Mouse (Mus musculus) lung, embryonic 15.5 days (tissue): ENCODE results near the gene Osbpl2. TPM values are rescaled to one million over a fixed set of nuclear protein-coding genes. Genes with fewer than 3 reads are reported as not detected.

Source experiments
- ATAC-seq: fragments of 200-750 bp; cut with Nextera tagmentation; 2 replicates; pipeline ENCODE4 v1.8.0; 2017; ENCODE audit warnings: moderate number of reproducible peaks, borderline replicate concordance; ENCODE audit not compliant: low FRiP score, low TSS enrichment; ENCODE audit errors: extremely low read depth
- H3K27ac ChIP-seq: fragments of 300-500 bp; sonication (generic); 2 replicates; pipeline ENCODE4 v1.5.1; 2015; ENCODE audit warnings: moderate library complexity, mild to moderate bottlenecking, inconsistent platforms
- H3K27me3 ChIP-seq: fragments of 300-500 bp; sonication (generic); 2 replicates; pipeline ENCODE4 v1.6.1; 2015; ENCODE audit warnings: inconsistent platforms
- H3K36me3 ChIP-seq: fragments of 300-500 bp; sonication (generic); 2 replicates; pipeline ENCODE4 v1.6.1; 2015; ENCODE audit warnings: inconsistent platforms
- H3K4me1 ChIP-seq: fragments of 300-500 bp; sonication (generic); 2 replicates; pipeline ENCODE4 v1.6.1; 2015; ENCODE audit warnings: inconsistent platforms
- H3K4me2 ChIP-seq: fragments of 300-500 bp; sonication (generic); 2 replicates; pipeline ENCODE4 v1.6.1; 2015; ENCODE audit warnings: inconsistent platforms, mild to moderate bottlenecking, moderate library complexity
- H3K4me3 ChIP-seq: fragments of 300-500 bp; sonication (generic); 2 replicates; pipeline ENCODE4 v1.5.1; 2015; ENCODE audit warnings: mild to moderate bottlenecking, inconsistent platforms
- H3K9ac ChIP-seq: fragments of 300-500 bp; sonication (generic); 2 replicates; pipeline ENCODE4 v1.6.1; 2015; ENCODE audit warnings: inconsistent platforms
- H3K9me3 ChIP-seq: fragments of 300-500 bp; sonication (generic); 2 replicates; pipeline ENCODE4 v1.6.1; 2016; ENCODE audit warnings: inconsistent platforms
- WGBS: fragments of 180-500 bp; shearing (Covaris S2); methylation state at CpG from one replicate; pipeline ENCODE4 v1.1.7; 2015; 5-methylcytosine and 5-hydroxymethylcytosine counted together
- polyA plus RNA-seq: library from polyadenylated mRNA; unstranded; fragments of >200 nt; fragmentation: Nextera tagmentation; extraction: Ambion mirVana; gene quantifications from 2 replicates; pipeline ENCODE4 v1.2.1, GENCODE M21; 2015

The Osbpl2 gene
- polyA plus RNA-seq, 1 experiment from 2014 or later = 32.5 TPM

GRCm38 (mm10) chr2:180126195-180126594, 7.1 kb downstream of the Osbpl2 start:
- Histone ChIP-seq H3K9me3 (no peaks in the 10 kb centered on the region), H3K27ac (no peak overlapping the region), H3K27me3 (no peaks in the 10 kb centered on the region), H3K9ac (no peak overlapping the region), H3K4me3 (no peak overlapping the region), H3K36me3 (0 out of 2 replicates have a peak, but pooled peaks cover 3% of the 10 kb centered on the region), H3K4me1 (peaks cover 14% of the 10 kb centered on the region), H3K4me2 (no peak overlapping the region)
- no peak; the same call in 1 of the 2 replicates for ATAC-seq
- 12% methylated on average over 4 of the region's 4 CpGs for WGBS

GRCm38 (mm10) chr2:180127675-180128074, 8.6 kb downstream of the Osbpl2 start:
- 46% methylated on average over 1 of the region's 1 CpGs for WGBS
- H3K4me1 ChIP-seq = peaks cover 14% of the 10 kb centered on the region
- no peak overlapping the region for H3K4me2 ChIP-seq
- H3K27ac ChIP-seq = no peak overlapping the region
- no peak overlapping the region for H3K9ac ChIP-seq
- 0 out of 2 replicates have a peak, but pooled peaks cover 3% of the 10 kb centered on the region for H3K36me3 ChIP-seq
- ATAC-seq = no peak
- H3K4me3 ChIP-seq = no peak overlapping the region
- no peaks in the 10 kb centered on the region for H3K9me3 ChIP-seq
- H3K27me3 ChIP-seq = no peaks in the 10 kb centered on the region

- 87% methylated on average over 4 of the region's 4 CpGs for WGBS
- Histone ChIP-seq H3K9ac (no peak overlapping the region), H3K36me3 (no peaks in the 10 kb centered on the region), H3K4me1 (no peaks in the 10 kb centered on the region), H3K27me3 (no peaks in the 10 kb centered on the region), H3K27ac (no peak overlapping the region), H3K4me3 (no peak overlapping the region), H3K9me3 (no peaks in the 10 kb centered on the region), H3K4me2 (no peak overlapping the region)
- ATAC-seq = no peak
Observed at GRCm38 (mm10) chr2:180133231-180133630, 14.1 kb downstream of the Osbpl2 start.

GRCm38 (mm10) chr2:180133911-180134310, 14.8 kb downstream of the Osbpl2 start:
- no peak overlapping the region for H3K27ac ChIP-seq
- 80% methylated on average over 3 of the region's 3 CpGs for WGBS
- no peaks in the 10 kb centered on the region for H3K27me3 ChIP-seq
- no peaks in the 10 kb centered on the region for H3K4me1 ChIP-seq
- ATAC-seq = no peak
- H3K9ac ChIP-seq = no peak overlapping the region
- no peak overlapping the region for H3K4me2 ChIP-seq
- no peak overlapping the region for H3K4me3 ChIP-seq
- 0 out of 2 replicates have a peak, but pooled peaks cover 4% of the 10 kb centered on the region for H3K36me3 ChIP-seq
- no peaks in the 10 kb centered on the region for H3K9me3 ChIP-seq

- no peak for ATAC-seq
Observed at GRCm38 (mm10) chr2:180135414-180135813, 16.3 kb downstream of the Osbpl2 start.

GRCm38 (mm10) chr2:180146091-180146490, 27.0 kb downstream of the Osbpl2 start:
- 79% methylated on average over 2 of the region's 2 CpGs for WGBS
- Histone ChIP-seq H3K4me2 (no peak overlapping the region), H3K4me3 (no peak overlapping the region), H3K27me3 (no peaks in the 10 kb centered on the region), H3K36me3 (peaks cover 50% of the 10 kb centered on the region), H3K9me3 (no peaks in the 10 kb centered on the region), H3K27ac (no peak overlapping the region), H3K4me1 (no peaks in the 10 kb centered on the region), H3K9ac (no peak overlapping the region)
- no peak for ATAC-seq

More at GRCm38 (mm10) chr2:180135414-180135813, 16.3 kb downstream of the Osbpl2 start:
- H3K9ac ChIP-seq = no peak overlapping the region
- no peak overlapping the region for H3K4me2 ChIP-seq
- WGBS = 65% methylated on average over 5 of the region's 5 CpGs
- H3K27ac ChIP-seq = no peak overlapping the region
- H3K27me3 ChIP-seq = no peaks in the 10 kb centered on the region
- no peaks in the 10 kb centered on the region for H3K4me1 ChIP-seq
- no peaks in the 10 kb centered on the region for H3K9me3 ChIP-seq
- H3K36me3 ChIP-seq = 0 out of 2 replicates have a peak, but pooled peaks cover 6% of the 10 kb centered on the region
- H3K4me3 ChIP-seq = no peak overlapping the region

- ATAC-seq = no peak
- no peak overlapping the region for H3K4me2 ChIP-seq
- no peak overlapping the region for H3K27ac ChIP-seq
- no peak overlapping the region for H3K4me3 ChIP-seq
- H3K9ac ChIP-seq = no peak overlapping the region
- H3K27me3 ChIP-seq = no peaks in the 10 kb centered on the region
- H3K4me1 ChIP-seq = no peaks in the 10 kb centered on the region
- no peaks in the 10 kb centered on the region for H3K9me3 ChIP-seq
- 91% methylated on average over 6 of the region's 6 CpGs for WGBS
- H3K36me3 ChIP-seq = peaks cover 53% of the 10 kb centered on the region
Observed at GRCm38 (mm10) chr2:180147379-180147778, 28.3 kb downstream of the Osbpl2 start.

GRCm38 (mm10) chr2:180148551-180148950, 29.4 kb downstream of the Osbpl2 start:
- H3K36me3 ChIP-seq = peaks cover 63% of the 10 kb centered on the region

GRCm38 (mm10) chr2:180154796-180155195, 35.7 kb downstream of the Osbpl2 start:
- H3K36me3 ChIP-seq = peaks cover 64% of the 10 kb centered on the region
- no peak for ATAC-seq
- no peaks in the 10 kb centered on the region for H3K27me3 ChIP-seq

More at GRCm38 (mm10) chr2:180148551-180148950, 29.4 kb downstream of the Osbpl2 start:
- no peak for ATAC-seq
- no peaks in the 10 kb centered on the region for H3K9me3 ChIP-seq
- H3K27ac ChIP-seq = no peak overlapping the region
- no peak overlapping the region for H3K4me3 ChIP-seq
- no peaks in the 10 kb centered on the region for H3K4me1 ChIP-seq
- H3K27me3 ChIP-seq = no peaks in the 10 kb centered on the region
- H3K4me2 ChIP-seq = no peak overlapping the region
- 85% methylated on average over 9 of the region's 9 CpGs for WGBS
- H3K9ac ChIP-seq = no peak overlapping the region

GRCm38 (mm10) chr2:180158627-180159026, 39.5 kb downstream of the Osbpl2 start:
- ATAC-seq = no peak
- 90% methylated on average over 3 of the region's 3 CpGs for WGBS
- Histone ChIP-seq H3K9me3 (no peaks in the 10 kb centered on the region), H3K9ac (no peak overlapping the region), H3K36me3 (peaks cover 62% of the 10 kb centered on the region), H3K27ac (no peak overlapping the region), H3K27me3 (no peaks in the 10 kb centered on the region), H3K4me1 (no peaks in the 10 kb centered on the region), H3K4me2 (no peak overlapping the region), H3K4me3 (no peak overlapping the region)

More at GRCm38 (mm10) chr2:180154796-180155195, 35.7 kb downstream of the Osbpl2 start:
- no peak overlapping the region for H3K27ac ChIP-seq
- no peaks in the 10 kb centered on the region for H3K4me1 ChIP-seq
- no peaks in the 10 kb centered on the region for H3K9me3 ChIP-seq
- H3K9ac ChIP-seq = no peak overlapping the region
- H3K4me3 ChIP-seq = no peak overlapping the region
- H3K4me2 ChIP-seq = no peak overlapping the region
- 72% methylated on average over 3 of the region's 3 CpGs for WGBS

- no peak overlapping the region for H3K9ac ChIP-seq
- WGBS = 81% methylated on average over 2 of the region's 2 CpGs
- H3K4me3 ChIP-seq = no peak overlapping the region
- peaks cover 4% of the 10 kb centered on the region; the same call in 1 of the 2 replicates for H3K4me1 ChIP-seq
- H3K36me3 ChIP-seq = peaks cover 22% of the 10 kb centered on the region; the same call in 1 of the 2 replicates
- no peak overlapping the region for H3K27ac ChIP-seq
- H3K9me3 ChIP-seq = no peaks in the 10 kb centered on the region
- H3K27me3 ChIP-seq = no peaks in the 10 kb centered on the region
- no peak for ATAC-seq
- no peak overlapping the region for H3K4me2 ChIP-seq
Observed at GRCm38 (mm10) chr2:180165855-180166254, 46.7 kb downstream of the Osbpl2 start.

GRCm38 (mm10) chr2:180166869-180167268, 47.8 kb downstream of the Osbpl2 start:
- Histone ChIP-seq H3K27ac (no peak overlapping the region), H3K9me3 (no peaks in the 10 kb centered on the region), H3K4me3 (no peak overlapping the region), H3K27me3 (no peaks in the 10 kb centered on the region), H3K4me2 (no peak overlapping the region), H3K9ac (no peak overlapping the region), H3K4me1 (peaks cover 7% of the 10 kb centered on the region; the same call in 1 of the 2 replicates), H3K36me3 (peaks cover 14% of the 10 kb centered on the region; the same call in 1 of the 2 replicates)
- 81% methylated on average over 2 of the region's 2 CpGs for WGBS
- no peak for ATAC-seq
